Mouse (Mus musculus): ENCODE data around the gene Alms1.
A peak's percentile ranks its signal among the peaks of the same experiment; 100 is the strongest.
"Not testable (repeated sequence)": the region's sequence is repeated elsewhere in the genome, so short reads cannot be mapped to it uniquely, and the experiment has no call there.

Alms1 gene

GRCm38 (mm10) chr6:85587396-85588143 lies at the start of gene Alms1:
TSS of gene Alms1 (plus strand) at chr6:85587531.
- peak; percentile 94 for DNase-seq (ENCODE audit: low spot score)

- no peak for DNase-seq (ENCODE audit: low spot score)
Observed at GRCm38 (mm10) chr6:85543351-85544175, 43.8 kb upstream of the Alms1 start.

DNA sequence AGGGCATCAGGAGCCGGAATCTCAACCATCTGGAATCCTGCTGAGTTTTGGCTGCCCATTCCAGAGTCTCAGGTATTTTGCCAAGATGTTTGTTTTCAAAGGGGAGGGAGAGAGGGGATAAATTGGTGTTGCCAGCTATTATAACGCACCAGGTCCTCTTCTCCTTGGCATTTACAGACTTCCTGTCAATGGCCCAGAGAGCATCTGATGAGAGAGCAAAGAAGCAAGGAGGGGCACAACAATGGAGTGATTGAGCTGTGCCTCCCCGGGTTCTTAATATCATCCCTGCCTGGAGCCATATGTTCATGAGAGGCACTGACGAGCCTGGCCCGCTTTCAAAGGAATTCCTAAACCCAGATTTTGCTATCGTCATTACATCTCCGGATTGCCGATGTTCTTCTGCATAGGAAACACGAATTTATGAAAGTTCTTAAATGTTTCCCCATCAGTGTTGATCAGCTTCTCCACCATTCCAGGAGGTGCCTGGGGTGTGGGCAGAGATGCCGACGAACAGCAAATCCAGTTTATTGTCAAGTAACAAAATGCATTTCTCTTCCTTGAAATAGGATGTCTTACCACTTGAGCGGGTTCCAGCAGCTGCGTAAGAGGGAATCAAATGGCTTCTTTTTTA lies 43.0 kb upstream of the Alms1 start:
- DNase-seq (ENCODE audit: low spot score), result no peak

- DNase-seq (ENCODE audit: low spot score), result no peak
Observed at GRCm38 (mm10) chr6:85547642-85548041, 39.7 kb upstream of the Alms1 start.

DNA sequence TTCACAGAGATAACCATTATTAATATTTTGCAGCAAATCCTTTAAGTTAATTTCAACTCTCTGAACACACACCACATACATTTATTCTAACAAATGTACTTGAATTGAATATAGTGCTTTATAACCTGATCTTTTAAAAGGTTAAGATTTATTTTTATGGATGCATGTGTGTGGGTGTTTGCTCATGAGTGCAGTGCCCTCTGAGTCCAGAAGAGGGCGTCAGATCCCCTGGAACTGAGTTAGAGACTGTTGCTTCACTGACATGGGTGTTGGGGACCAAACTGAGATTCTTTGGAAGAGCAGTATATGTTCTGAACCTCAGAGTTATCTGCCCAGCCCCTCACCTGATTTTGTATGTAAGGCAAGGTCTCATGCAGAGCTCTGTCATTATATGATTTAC lies 25.0 kb upstream of the Alms1 start:
- no peak for DNase-seq (ENCODE audit: low spot score)

DNA sequence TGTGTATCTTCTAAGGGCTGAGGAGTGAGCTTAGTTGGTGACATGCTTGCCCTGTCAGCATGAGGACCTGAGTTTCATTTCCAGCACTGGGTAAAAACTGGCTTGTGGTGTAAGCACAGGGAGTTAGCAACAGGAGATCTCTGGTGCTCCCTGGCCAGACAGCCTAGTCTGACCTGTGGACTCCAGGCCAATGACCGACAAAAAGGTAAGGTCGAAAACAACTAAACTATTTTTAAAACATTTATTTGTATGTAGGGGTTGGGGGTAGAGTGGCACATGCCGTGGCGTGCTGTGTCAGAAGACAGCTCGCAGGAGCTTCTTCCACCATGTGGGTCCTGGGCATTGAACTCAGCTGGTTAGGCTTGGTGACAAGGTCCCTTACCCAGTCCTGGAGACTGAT lies 14.5 kb upstream of the Alms1 start:
- DNase-seq (ENCODE audit: low spot score), result no peak

DNA sequence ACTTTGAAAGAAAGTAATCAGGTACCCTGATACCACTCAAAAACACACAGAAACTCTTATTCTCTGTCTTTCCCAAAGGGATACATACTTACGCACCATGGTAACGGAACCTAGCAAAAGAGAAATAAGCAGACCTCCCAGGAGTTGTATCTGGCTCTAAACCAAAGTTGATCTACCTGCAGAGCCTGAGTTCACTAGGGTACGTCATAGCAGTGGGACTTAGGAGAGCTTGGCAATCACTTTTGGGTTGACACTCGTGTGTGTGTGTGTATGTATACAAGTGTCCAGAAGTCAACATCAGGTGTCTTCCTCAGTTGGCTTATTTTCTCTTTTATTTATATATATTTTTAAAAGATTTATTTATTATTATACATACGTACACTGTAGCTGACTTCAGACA lies 5.6 kb upstream of the Alms1 start:
- no peak for DNase-seq (ENCODE audit: low spot score)

- no peak for DNase-seq (ENCODE audit: low spot score)
Observed at GRCm38 (mm10) chr6:85584612-85585011, 2.7 kb upstream of the Alms1 start.

DNA sequence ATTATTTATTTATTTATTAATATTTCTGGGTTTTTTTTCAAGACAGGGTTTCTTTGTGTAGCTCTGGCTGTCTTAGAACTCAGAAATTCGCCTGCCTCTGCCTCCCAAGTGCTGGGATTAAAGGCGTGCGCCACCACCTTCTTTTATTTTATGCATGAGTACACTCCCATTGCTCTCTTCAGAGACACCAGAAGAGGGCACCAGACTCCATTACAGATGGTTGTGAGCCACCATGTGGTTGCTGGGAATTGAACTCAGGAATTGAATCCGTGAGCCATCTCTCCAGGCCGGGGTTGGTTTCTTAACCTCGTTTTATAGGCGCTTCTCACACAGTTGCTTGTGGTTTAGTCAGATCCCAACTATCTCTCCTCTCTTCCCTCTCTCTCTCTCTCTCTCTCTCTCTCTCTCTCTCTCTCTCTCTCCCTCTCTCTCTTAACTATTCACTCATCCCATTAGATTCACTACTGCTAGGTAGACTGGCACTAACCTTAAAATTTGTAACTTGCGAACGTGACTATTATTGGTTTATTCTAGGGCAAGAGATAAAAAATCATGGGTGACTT lies 445 bp upstream of the Alms1 start:
- no peak for DNase-seq (ENCODE audit: low spot score)

DNA sequence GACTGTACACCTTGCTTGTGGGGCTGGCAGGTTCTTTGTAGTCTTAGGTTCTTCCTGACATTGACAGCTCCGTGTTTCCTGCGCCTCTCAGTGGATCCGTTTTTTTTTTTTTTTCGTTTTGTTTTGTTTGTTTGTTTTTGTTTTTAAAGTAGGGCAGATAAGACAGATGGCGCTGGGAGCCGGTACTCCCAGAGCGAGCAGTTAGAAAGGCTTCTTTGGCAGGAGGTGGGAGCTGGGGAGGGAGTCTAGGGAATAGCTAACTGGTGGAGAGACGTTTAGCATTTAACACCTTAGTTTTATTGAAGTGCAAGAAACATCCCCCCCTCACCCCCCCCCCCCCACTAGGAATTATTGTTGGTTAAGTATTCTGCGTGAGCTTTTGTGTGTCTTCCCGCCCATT lies 833 bp downstream of the Alms1 start:
- DNase-seq (ENCODE audit: low spot score), result no peak

DNA sequence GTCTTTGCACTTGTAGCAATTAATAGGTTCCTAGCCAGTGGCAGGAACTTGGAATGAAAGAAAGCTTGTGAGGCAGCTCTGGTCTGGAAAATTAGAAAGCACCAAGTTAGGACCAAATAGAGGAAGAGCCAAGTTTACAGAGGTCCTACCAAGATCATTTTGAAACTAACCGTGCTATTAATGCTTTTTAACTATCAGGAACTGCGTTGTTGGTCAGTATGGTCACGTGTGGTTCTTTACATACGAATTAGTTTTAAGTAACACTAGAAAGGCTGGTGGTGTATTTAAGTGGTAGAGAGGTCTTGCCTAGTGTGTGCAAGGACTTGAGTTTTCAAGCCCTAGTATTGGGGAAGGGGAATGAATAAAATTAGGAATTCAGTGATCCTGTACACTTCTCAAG lies 1.2 kb downstream of the Alms1 start:
- no peak for DNase-seq (ENCODE audit: low spot score)

DNA sequence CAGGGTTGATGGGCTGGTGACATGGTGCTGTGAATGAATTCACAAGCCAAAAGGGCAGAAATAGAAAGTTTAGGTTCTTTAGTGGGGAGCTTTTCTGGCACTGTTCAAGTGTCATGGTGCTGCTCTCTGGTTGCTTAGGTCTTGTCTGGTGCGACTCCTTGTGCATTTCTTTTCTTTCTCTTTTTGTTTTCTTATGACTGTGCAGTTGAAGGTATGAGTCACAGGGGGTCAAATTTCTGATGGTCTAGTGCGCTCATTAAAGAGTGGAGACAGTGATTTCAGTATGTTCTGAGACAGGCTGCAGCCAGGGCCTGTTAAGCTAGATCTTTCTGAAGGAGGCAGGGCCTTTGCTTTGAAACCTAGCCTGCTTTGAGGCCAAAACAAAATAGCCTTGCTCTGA lies 2.8 kb downstream of the Alms1 start:
- no peak for DNase-seq (ENCODE audit: low spot score)

- peak; percentile 14 for DNase-seq (ENCODE audit: low spot score)
Observed at GRCm38 (mm10) chr6:85599310-85599709, 12.0 kb downstream of the Alms1 start.

DNA sequence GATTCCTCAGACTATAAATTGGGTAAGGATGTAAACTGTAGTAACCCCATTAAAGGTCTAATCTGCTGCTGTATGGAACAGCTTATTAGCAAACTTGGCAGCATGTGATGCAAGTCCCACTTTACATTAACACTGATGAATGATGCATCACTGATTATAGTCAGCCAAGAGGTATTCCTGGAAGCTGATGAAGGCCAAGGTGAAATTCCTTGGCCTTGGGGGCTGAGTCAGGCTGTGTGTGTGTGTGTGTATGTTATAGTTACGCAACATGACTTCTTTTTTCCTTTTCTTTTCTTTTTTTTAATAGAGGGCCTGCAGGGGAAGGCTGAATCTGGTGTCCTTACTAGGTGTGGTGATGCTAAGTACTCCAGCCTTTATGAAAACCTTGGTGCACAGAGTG lies 23.2 kb downstream of the Alms1 start:
- no peak for DNase-seq (ENCODE audit: low spot score)

GRCm38 (mm10) chr6:85620826-85621225 lies 33.5 kb downstream of the Alms1 start:
- DNase-seq (ENCODE audit: low spot score), result no peak

- DNase-seq (ENCODE audit: low spot score), result no peak
Observed at GRCm38 (mm10) chr6:85621600-85621999, 34.3 kb downstream of the Alms1 start.

DNA sequence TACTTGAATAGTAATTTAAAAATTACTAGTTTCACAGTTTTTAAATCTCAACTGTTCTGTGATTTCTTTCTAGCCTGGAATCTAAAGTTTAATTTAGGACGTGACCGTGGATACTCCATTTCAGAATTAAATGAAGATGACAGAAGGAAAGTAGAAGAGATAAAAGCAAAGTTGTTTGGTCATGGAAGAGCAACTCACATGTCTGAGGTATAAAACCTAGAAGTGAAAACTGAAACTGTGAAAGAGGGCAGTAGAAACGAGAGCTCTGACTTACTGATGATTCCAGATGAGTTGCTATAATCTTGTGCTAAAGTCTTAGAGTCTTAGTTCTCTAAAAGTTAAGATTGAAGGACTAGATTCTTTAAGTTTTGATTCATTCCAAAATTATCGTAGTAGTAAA lies 37.2 kb downstream of the Alms1 start:
- no peak for DNase-seq (ENCODE audit: low spot score)

DNA sequence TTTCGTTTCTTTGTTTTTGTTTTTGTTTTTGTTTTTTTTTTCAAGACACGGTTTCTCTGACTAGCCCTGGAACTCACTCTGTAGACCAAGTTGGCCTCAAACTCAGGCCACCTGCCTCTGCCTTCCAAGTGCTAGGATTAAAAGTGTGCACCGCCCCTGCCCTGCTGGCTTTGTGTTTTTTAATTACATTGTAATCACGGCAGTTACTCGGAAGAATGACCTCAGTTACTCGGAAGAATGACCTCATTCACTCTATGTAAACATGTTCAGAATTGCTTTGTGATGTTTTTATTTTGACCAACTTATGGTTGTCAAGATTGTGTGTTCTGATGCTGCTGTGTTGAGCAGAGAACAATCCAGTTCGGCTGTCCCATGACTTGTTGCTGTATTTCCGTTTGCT lies 45.8 kb downstream of the Alms1 start:
- no peak for DNase-seq (ENCODE audit: low spot score)

DNA sequence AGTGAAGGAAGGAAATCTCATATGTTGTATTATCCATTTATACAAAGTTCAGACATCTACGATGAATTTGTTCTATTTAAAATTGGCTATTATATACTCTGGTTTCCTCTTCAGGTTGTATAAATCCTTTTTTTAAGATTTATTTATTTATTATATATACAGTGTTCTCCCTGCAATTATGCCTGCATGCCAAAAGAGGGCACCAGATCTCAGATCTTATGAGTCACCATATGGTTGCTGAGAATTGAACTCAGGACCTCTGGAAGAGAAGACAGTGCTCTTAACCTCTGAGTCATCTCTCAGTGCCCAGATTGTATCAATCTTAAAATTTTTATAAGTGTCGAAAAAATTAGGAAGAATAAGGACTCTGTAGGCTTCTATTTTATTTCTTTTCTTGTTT lies 65.9 kb downstream of the Alms1 start:
- DNase-seq (ENCODE audit: low spot score), result peak; percentile 7

GRCm38 (mm10) chr6:85701943-85702342 lies 114.6 kb downstream of the Alms1 start:
- DNase-seq (ENCODE audit: low spot score), result peak; percentile 75

- not testable (repeated sequence) for DNase-seq (ENCODE audit: low spot score)
Observed at GRCm38 (mm10) chr6:85709206-85709605, 121.9 kb downstream of the Alms1 start.

DNA sequence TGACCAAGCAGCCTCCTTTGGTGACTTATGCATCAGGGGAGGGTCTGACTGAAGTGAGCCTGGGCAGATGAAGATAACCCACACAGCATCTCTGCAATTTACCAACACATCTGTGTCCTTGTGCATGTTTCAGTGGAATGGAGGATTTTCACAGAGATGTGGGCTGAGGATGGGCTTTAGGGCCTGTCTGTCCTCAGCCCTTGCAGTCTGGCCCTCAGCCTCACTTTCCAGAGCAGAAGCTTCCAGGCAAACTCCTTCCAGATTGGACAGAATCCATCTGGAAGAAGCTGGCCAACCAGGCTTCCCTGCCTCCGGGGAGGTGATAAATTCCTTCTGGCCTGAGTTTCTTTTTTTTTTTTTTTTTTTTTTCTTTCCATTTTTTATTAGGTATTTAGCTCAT lies 122.3 kb downstream of the Alms1 start:
- not testable (repeated sequence) for DNase-seq (ENCODE audit: low spot score)

DNA sequence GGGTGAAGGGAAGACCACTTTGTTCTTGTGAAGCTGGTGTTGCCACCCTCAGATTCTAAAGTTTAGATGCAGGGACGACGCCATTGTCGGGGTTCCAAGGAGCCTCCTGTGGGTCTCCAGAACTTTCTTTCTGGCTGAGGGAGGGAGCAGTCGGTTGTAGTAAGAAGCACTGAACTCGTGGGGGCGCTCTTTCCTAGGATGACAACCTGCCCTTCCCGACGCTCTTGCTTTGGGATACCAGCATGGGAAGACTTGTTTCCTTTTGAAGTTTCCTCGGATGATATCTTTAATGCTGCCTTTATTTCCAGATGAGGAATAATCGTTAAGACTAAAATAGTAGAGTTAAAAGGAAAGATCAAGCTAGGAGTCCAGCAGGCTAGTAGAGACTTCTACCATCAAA lies 125.8 kb downstream of the Alms1 start, which contains the start of gene Nat8f7:
TSS of gene Nat8f7 (minus strand) at position 101 of the 400 bp plus-strand sequence.
- not testable (repeated sequence) for DNase-seq (ENCODE audit: low spot score)
